Mouse (Mus musculus) ES-E14 (cell line): ENCODE measurements at regions not wholly inside any gene's neighbourhood (a gene's known extent, or its start where the extent isn't known, plus 50 kb on each side); places are given as distances from the start of the nearest gene placed in this dataset.

ENCODE experiments used
- CHD2 ChIP-seq: IDR thresholded peaks from 2 replicates; pipeline ENCODE4 v1.6.1; 2014; ENCODE audit warnings: mild to moderate bottlenecking, low read depth, low read length, inconsistent platforms
- HCFC1 ChIP-seq: IDR thresholded peaks from 2 replicates; pipeline ENCODE4 v1.6.1; 2012; ENCODE audit warnings: low read length, inconsistent platforms, borderline replicate concordance; ENCODE audit not compliant: insufficient read depth
- ZC3H11A ChIP-seq: IDR thresholded peaks from 2 replicates; pipeline ENCODE4 v1.6.1; 2012; ENCODE audit warnings: low read depth, mild to moderate bottlenecking, inconsistent platforms, low read length, borderline replicate concordance

GRCm38 (mm10) chr17:83158652-83159051 is 56.4 kb upstream of the Pkdcc start:
- TF ChIP-seq CHD2 (no peak), HCFC1 (no peak), ZC3H11A (no peak)
